Mouse (Mus musculus): ENCODE measurements around the gene Swi5. TPM values are rescaled to one million over a fixed set of nuclear protein-coding genes. Genes with fewer than 3 reads are reported as not detected.

The Swi5 gene
- polyA plus RNA-seq, 1 experiment from 2014 or later = 385 TPM

DNA sequence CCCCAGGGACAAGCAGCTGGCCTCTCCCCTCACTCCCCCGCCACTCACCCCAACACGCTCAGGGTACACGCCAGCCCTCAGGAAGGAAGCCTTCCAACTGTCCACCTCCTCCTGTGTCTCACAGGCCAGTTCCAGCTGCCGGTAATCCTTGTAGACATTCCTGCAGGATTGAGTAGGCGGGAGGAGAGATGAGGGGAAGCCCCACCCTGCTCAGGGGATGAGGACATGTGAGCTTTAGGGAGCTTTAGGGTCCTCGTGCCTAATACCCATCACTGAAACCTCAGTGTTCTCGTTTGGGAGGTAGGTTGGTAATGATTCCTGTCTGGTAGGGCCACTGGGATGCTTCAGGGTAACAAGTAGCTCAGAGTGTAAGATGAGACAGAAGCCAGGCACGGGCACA lies 27.9 kb upstream of the Swi5 start:
- DNase-seq (ENCODE audit: low spot score) (no peak), ATAC-seq (ENCODE audit: insufficient read depth, low FRiP score, low TSS enrichment) (no peak)
- 0 out of 2 replicates have a peak overlapping the region, but pooled peaks have one; percentile 11 for H3K9ac ChIP-seq (ENCODE audit: low read length)
- no peak overlapping the region for H3K4me3 ChIP-seq (ENCODE audit: low read depth, low read length)
- 21% methylated on average over 8 of the region's 8 CpGs for WGBS
- no peak overlapping the region for H3K4me2 ChIP-seq (ENCODE audit: low read depth)
- H3K27me3 ChIP-seq (ENCODE audit: control insufficient read depth, insufficient read depth, low read length) = no peaks in the 10 kb centered on the region
- no peaks in the 10 kb centered on the region for H3K9me3 ChIP-seq (ENCODE audit: control insufficient read depth, low read length)
- H3K4me1 ChIP-seq (ENCODE audit: control insufficient read depth, insufficient read depth, low read length) = peaks cover 21% of the 10 kb centered on the region
- no peaks in the 10 kb centered on the region for H3K36me3 ChIP-seq (ENCODE audit: control insufficient read depth, insufficient read depth, low read length)
- H3K27ac ChIP-seq (ENCODE audit: low read depth, low read length) = no peak overlapping the region; the same call in 1 of the 2 replicates

GRCm38 (mm10) chr2:32314831-32315230 lies 27.0 kb upstream of the Swi5 start:
- ATAC-seq (ENCODE audit: insufficient read depth, low FRiP score, low TSS enrichment) (no peak), DNase-seq (ENCODE audit: low spot score) (no peak)
- peaks cover 18% of the 10 kb centered on the region for H3K4me1 ChIP-seq (ENCODE audit: control insufficient read depth, insufficient read depth, low read length)
- 92% methylated on average over 14 of the region's 14 CpGs for WGBS
- H3K9me3 ChIP-seq (ENCODE audit: control insufficient read depth, low read length) = no peaks in the 10 kb centered on the region
- H3K27me3 ChIP-seq (ENCODE audit: control insufficient read depth, insufficient read depth, low read length) = no peaks in the 10 kb centered on the region
- no peak overlapping the region for H3K9ac ChIP-seq (ENCODE audit: low read length)
- H3K4me2 ChIP-seq (ENCODE audit: low read depth) = no peak overlapping the region
- no peak overlapping the region for H3K4me3 ChIP-seq (ENCODE audit: low read depth, low read length)
- no peak overlapping the region for H3K27ac ChIP-seq (ENCODE audit: low read depth, low read length)
- 0 out of 2 replicates have a peak, but pooled peaks cover under 1% of the 10 kb centered on the region for H3K36me3 ChIP-seq (ENCODE audit: control insufficient read depth, insufficient read depth, low read length)

DNA sequence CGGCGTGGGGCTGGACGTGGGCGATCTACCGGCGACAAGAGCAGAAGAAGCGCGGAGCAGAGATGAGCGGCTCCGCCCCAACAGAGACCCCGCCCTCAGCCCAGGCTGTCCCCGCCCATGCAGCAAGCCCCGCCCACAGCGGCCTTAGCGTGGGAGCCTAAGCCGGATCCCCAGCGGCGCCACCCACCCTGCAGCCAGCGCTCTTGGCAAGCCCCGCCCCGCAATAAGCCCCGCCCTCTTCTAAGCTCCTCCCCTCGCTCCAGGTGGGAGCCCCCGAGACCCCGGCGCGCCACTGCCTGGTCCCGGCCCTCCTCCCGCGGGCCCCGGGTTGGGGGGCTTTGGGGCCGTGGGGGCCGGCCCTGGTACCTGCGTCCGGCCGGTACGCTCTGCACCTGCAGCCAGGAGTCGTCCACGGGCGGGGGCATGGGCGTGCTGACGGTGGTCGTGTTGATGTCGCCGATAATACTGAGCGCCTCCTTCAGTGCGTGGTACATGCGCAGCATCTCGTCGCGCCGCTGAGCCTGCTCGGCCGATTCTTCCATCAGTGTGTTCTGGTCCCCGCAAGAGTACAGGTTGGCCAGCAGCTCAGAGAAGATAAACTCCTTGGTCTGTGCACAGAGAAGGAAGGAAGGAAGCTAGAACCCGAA lies 24.6 kb upstream of the Swi5 start:
- H3K4me3 ChIP-seq (ENCODE audit: low read depth, low read length) = peak overlapping the region; percentile 61
- DNase-seq (ENCODE audit: low spot score) = peak; percentile 92
- H3K36me3 ChIP-seq (ENCODE audit: control insufficient read depth, insufficient read depth, low read length) = peaks cover 7% of the 10 kb centered on the region
- H3K9me3 ChIP-seq (ENCODE audit: control insufficient read depth, low read length) = no peaks in the 10 kb centered on the region
- peak; percentile 85 for ATAC-seq (ENCODE audit: insufficient read depth, low FRiP score, low TSS enrichment)
- 1% methylated on average over 38 of the region's 56 CpGs for WGBS
- no peak overlapping the region for H3K27ac ChIP-seq (ENCODE audit: low read depth, low read length)
- H3K27me3 ChIP-seq (ENCODE audit: control insufficient read depth, insufficient read depth, low read length) = 0 out of 2 replicates have a peak, but pooled peaks cover 2% of the 10 kb centered on the region
- H3K4me2 ChIP-seq (ENCODE audit: low read depth) = peak overlapping the region; percentile 100
- peaks cover 13% of the 10 kb centered on the region for H3K4me1 ChIP-seq (ENCODE audit: control insufficient read depth, insufficient read depth, low read length)
- H3K9ac ChIP-seq (ENCODE audit: low read length) = peak overlapping the region; percentile 76

DNA sequence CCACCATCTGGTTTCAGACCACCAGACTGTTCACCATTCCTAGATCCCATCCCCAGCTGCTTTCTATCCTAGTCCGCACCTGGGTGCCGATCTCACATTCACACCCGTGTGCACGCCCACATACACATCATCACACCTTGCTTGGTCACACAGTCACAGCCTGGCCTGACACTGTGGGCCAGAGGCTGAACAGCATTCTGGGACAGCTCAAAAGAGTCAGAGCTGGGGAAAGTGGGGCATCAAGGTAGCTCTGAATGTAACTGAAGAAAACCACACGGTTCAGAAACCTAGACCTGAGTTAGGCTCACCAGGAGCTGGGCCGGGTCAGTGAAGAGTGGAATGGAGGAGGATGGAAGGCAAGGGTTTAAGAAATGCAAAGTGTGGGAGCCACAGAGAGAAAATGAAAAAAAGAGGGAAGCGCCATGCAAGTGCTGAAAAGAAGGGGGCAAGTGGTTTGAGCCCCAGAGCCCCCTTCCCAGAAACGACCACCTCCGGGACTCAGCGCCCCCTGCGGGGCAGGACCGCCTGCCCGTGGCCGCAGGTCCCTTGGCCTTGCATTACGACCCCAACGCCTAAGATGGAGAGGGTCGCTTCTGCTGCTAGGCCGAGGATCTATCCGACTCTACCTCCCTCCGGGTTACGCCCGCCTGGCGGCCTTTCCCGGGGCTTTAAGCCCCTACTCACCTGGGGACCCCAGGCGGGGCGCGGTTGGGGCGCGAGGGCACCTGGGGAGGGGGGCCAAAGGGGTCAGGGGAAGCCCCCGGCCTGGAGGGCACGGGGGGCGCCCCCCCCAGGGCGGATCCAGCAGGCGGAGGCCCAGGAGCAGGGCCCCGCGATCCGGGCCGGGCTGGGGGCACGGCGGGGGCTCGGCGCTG lies 23.8 kb upstream of the Swi5 start:
- Histone ChIP-seq H3K9ac (ENCODE audit: low read length) (peak overlapping the region; percentile 76), H3K4me1 (ENCODE audit: control insufficient read depth, insufficient read depth, low read length) (peaks cover 9% of the 10 kb centered on the region), H3K4me2 (ENCODE audit: low read depth) (peak overlapping the region; percentile 100), H3K36me3 (ENCODE audit: control insufficient read depth, insufficient read depth, low read length) (peaks cover 9% of the 10 kb centered on the region), H3K4me3 (ENCODE audit: low read depth, low read length) (peak overlapping the region; percentile 61), H3K9me3 (ENCODE audit: control insufficient read depth, low read length) (no peaks in the 10 kb centered on the region), H3K27ac (ENCODE audit: low read depth, low read length) (no peak overlapping the region), H3K27me3 (ENCODE audit: control insufficient read depth, insufficient read depth, low read length) (0 out of 2 replicates have a peak, but pooled peaks cover 2% of the 10 kb centered on the region)
- ATAC-seq (ENCODE audit: insufficient read depth, low FRiP score, low TSS enrichment) = no peak
- no peak for DNase-seq (ENCODE audit: low spot score)
- WGBS = 9% methylated on average over 29 of the region's 42 CpGs

GRCm38 (mm10) chr2:32310096-32310845 lies 22.4 kb upstream of the Swi5 start:
- H3K27me3 ChIP-seq (ENCODE audit: control insufficient read depth, insufficient read depth, low read length) = 0 out of 2 replicates have a peak, but pooled peaks cover 2% of the 10 kb centered on the region
- no peak overlapping the region; the same call in 1 of the 2 replicates for H3K4me2 ChIP-seq (ENCODE audit: low read depth)
- WGBS = 88% methylated on average over 18 of the region's 18 CpGs
- no peak for ATAC-seq (ENCODE audit: insufficient read depth, low FRiP score, low TSS enrichment)
- no peaks in the 10 kb centered on the region for H3K9me3 ChIP-seq (ENCODE audit: control insufficient read depth, low read length)
- H3K4me3 ChIP-seq (ENCODE audit: low read depth, low read length) = no peak overlapping the region
- no peak overlapping the region for H3K9ac ChIP-seq (ENCODE audit: low read length)
- peaks cover 16% of the 10 kb centered on the region for H3K36me3 ChIP-seq (ENCODE audit: control insufficient read depth, insufficient read depth, low read length)
- DNase-seq (ENCODE audit: low spot score) = no peak
- H3K27ac ChIP-seq (ENCODE audit: low read depth, low read length) = no peak overlapping the region
- peaks cover 9% of the 10 kb centered on the region for H3K4me1 ChIP-seq (ENCODE audit: control insufficient read depth, insufficient read depth, low read length)

GRCm38 (mm10) chr2:32308870-32309568 lies 21.1 kb upstream of the Swi5 start:
- Histone ChIP-seq H3K36me3 (ENCODE audit: control insufficient read depth, insufficient read depth, low read length) (peaks cover 19% of the 10 kb centered on the region), H3K4me2 (ENCODE audit: low read depth) (no peak overlapping the region), H3K27ac (ENCODE audit: low read depth, low read length) (no peak overlapping the region), H3K27me3 (ENCODE audit: control insufficient read depth, insufficient read depth, low read length) (0 out of 2 replicates have a peak, but pooled peaks cover 2% of the 10 kb centered on the region), H3K4me1 (ENCODE audit: control insufficient read depth, insufficient read depth, low read length) (peaks cover 9% of the 10 kb centered on the region), H3K9ac (ENCODE audit: low read length) (no peak overlapping the region), H3K9me3 (ENCODE audit: control insufficient read depth, low read length) (no peaks in the 10 kb centered on the region), H3K4me3 (ENCODE audit: low read depth, low read length) (no peak overlapping the region)
- ATAC-seq (ENCODE audit: insufficient read depth, low FRiP score, low TSS enrichment) (no peak), DNase-seq (ENCODE audit: low spot score) (no peak)
- 85% methylated on average over 16 of the region's 16 CpGs for WGBS

DNA sequence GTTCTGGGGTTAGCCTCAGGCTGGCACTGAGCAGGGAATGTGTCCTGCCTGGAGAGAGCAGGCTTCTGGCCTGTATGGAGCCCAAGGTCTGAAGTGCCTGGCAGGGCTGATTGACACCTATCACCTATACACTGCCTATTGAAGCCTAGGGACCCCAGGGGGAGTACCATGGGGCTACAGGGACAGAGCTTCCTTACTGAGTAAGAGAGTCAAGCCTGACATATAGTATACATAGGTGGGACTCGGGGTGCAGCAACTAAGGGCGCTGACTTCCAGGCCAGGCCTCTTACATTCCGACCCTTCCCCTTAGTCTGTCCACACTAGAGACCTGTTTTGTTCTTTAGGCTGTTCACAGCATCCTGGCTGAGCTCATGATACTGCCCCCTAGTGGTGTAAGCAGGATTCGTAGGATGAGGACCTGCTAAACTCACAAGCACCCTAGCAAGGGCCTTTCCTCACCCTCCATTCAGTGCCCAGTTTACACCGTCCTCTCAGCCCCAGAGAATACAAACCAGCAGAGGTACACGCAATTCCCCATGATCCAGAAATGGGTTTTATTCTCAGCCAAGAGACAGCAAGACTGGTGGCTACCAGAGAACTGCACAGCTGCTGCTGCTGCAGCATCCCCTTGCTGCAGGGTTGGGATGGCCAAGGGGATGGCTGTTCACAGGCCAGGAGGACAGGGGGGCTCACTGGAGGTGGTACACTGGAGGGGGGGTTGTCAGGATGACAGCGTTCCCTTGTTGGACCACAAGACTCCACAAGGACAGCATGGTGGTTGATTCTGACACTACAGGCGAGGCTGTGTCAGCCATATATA lies 20.3 kb upstream of the Swi5 start:
- Histone ChIP-seq H3K27me3 (ENCODE audit: control insufficient read depth, insufficient read depth, low read length) (0 out of 2 replicates have a peak, but pooled peaks cover 2% of the 10 kb centered on the region), H3K4me2 (ENCODE audit: low read depth) (no peak overlapping the region), H3K27ac (ENCODE audit: low read depth, low read length) (no peak overlapping the region), H3K9me3 (ENCODE audit: control insufficient read depth, low read length) (no peaks in the 10 kb centered on the region), H3K4me1 (ENCODE audit: control insufficient read depth, insufficient read depth, low read length) (peaks cover 9% of the 10 kb centered on the region), H3K9ac (ENCODE audit: low read length) (no peak overlapping the region), H3K4me3 (ENCODE audit: low read depth, low read length) (no peak overlapping the region), H3K36me3 (ENCODE audit: control insufficient read depth, insufficient read depth, low read length) (peaks cover 21% of the 10 kb centered on the region)
- DNase-seq (ENCODE audit: low spot score) = peak; percentile 73
- no peak for ATAC-seq (ENCODE audit: insufficient read depth, low FRiP score, low TSS enrichment)
- 54% methylated on average over 8 of the region's 8 CpGs for WGBS
